Mouse (Mus musculus): Measurements from ENCODE around the gene Gm20911.
"Not testable (repeated sequence)": the region's sequence is repeated elsewhere in the genome, so short reads cannot be mapped to it uniquely, and the experiment has no call there.

Gm20911 gene

GRCm38 (mm10) chrY:81457707-81458106 lies at the start of gene Gm20911:
TSS of gene Gm20911 (plus strand) at chrY:81458007.
- CTCF ChIA-PET, POLR2A ChIA-PET: not testable (repeated sequence)

All from embryonic stem cell, embryonic (primary cell).